Mouse (Mus musculus): ENCODE measurements around the gene Fcgrt.

DNA sequence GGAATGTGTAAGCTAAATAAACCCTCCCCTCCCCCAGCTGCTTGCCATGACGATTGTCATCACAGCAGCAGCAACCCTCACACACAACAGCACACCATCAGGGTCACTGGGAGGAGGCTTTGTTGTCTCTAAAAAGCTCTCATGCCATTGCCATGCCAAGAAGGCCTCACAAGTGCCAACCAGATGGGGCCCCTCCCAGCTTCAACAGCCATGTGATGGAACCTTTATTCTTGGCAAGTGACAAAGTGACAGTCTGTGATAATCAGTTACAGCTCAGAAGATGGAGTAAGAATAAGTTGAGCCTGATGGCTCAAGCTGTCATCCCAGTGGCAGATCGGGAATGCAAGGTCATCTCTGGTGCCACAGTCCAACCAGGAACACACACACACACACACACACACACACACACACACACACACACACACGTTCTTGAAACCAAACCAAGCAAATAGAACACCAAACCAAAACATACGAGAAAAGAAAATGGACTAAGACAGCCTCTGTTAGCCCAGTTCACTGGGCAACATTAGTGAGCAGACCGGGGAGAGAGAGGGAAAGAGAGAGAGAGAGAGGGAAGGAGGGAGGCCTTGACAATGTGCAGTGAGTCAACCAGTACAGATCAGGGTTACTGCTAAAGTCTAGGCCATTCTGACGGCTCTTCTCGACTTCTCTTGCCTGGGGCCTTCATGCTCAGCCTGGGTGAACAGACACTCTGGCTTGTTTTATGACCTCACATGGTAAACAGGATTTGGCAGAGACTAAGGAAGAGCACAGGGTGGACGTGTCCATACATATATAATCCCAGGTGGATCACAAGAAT, 36.5 kb upstream of the Fcgrt start:
- TF ChIP-seq USF1 (IDR thresholded peaks at IDR 0.05; ENCODE audit: low read depth, low read length) (0 out of 2 replicates have a peak, but pooled peaks have one; percentile 7), ZNF384 (IDR thresholded peaks at IDR 0.05; ENCODE audit: low read depth, low read length) (no peak)
